Mouse (Mus musculus): ENCODE data around the gene Zfp444. TPM values are rescaled to one million over a fixed set of nuclear protein-coding genes. Genes with fewer than 3 reads are reported as not detected.

Zfp444 gene
- polyA plus RNA-seq, 1 experiment: 29.2 TPM

DNA sequence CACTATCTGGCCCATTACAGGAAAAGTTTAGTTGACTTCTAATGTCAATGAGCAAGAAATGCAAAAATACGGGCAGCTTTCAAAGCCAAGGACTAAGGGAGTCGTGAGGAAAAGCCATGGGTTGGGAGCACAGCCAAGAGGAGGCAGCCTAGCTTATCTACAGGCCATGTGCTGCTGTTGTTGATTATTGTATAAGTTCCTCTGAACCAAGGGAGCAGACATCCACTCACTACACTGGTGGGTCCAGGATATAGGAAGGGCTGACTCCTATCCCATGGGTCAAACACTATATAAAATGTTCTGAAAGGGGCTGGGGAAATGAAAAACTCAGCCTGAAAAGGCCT is 25.1 kb upstream of the Zfp444 start:
- no peak for TF ChIP-seq POLR2AphosphoS2 (IDR thresholded peaks at IDR 0.05; ENCODE audit: insufficient read length, low read depth)
- no peak for TF ChIP-seq E2F4 (IDR thresholded peaks at IDR 0.05; ENCODE audit: insufficient read depth)
- no peak for TF ChIP-seq MYOD1 (IDR thresholded peaks at IDR 0.05; ENCODE audit: control insufficient read depth in 1 of 3, insufficient read length in 2 of 3, low read depth in 2 of 3)
- no peak for TF ChIP-seq TCF3 (IDR thresholded peaks at IDR 0.05; ENCODE audit: insufficient read length, low read depth)
- TF ChIP-seq USF1 (IDR thresholded peaks at IDR 0.05; ENCODE audit: low read depth): no peak
- TF ChIP-seq TCF12 (IDR thresholded peaks at IDR 0.05; ENCODE audit: insufficient read depth, poor library complexity, severe bottlenecking): no peak
- TF ChIP-seq POLR2A (IDR thresholded peaks at IDR 0.05; ENCODE audit: insufficient read length, low read depth): no peak
- no peak for TF ChIP-seq REST (IDR thresholded peaks at IDR 0.05; ENCODE audit: insufficient read depth, insufficient read length)
- no peak for TF ChIP-seq MAX (IDR thresholded peaks at IDR 0.05; ENCODE audit: low read depth)
- TF ChIP-seq MYOG (IDR thresholded peaks at IDR 0.05; ENCODE audit: control insufficient read depth in 1 of 3, insufficient read depth in 1 of 3, insufficient read length in 2 of 3, low read depth in 2 of 3): no peak
- no peak for TF ChIP-seq SRF (IDR thresholded peaks at IDR 0.05; ENCODE audit: control insufficient read depth, insufficient read length, low read depth)
- peaks cover 3% of the 10 kb centered on the region for H3K36me3 ChIP-seq (ENCODE audit: control insufficient read depth, insufficient read depth)
- no peak overlapping the region for H3ac ChIP-seq (ENCODE audit: control insufficient read depth, insufficient read length)
- H3K27me3 ChIP-seq (ENCODE audit: control insufficient read depth, insufficient read depth, insufficient read length): no peaks in the 10 kb centered on the region
- H3K4me3 ChIP-seq: no peak overlapping the region
- no peak overlapping the region for H3K4me2 ChIP-seq (ENCODE audit: low read depth)
- H3K79me2 ChIP-seq (ENCODE audit: control insufficient read depth, insufficient read depth): peaks cover 88% of the 10 kb centered on the region

GRCm38 (mm10) chr7:6147688-6148087 is 24.3 kb upstream of the Zfp444 start:
- Histone ChIP-seq H3K27me3 (ENCODE audit: control insufficient read depth, insufficient read depth, insufficient read length) (no peaks in the 10 kb centered on the region), H3K79me2 (ENCODE audit: control insufficient read depth, insufficient read depth) (peaks cover 96% of the 10 kb centered on the region), H3K4me3 (no peak overlapping the region), H3K36me3 (ENCODE audit: control insufficient read depth, insufficient read depth) (peaks cover 3% of the 10 kb centered on the region), H3ac (ENCODE audit: control insufficient read depth, insufficient read length) (no peak overlapping the region), H3K4me2 (ENCODE audit: low read depth) (no peak overlapping the region)
- TF ChIP-seq POLR2AphosphoS2 (IDR thresholded peaks at IDR 0.05; ENCODE audit: insufficient read length, low read depth) (no peak), USF1 (IDR thresholded peaks at IDR 0.05; ENCODE audit: low read depth) (no peak), TCF3 (IDR thresholded peaks at IDR 0.05; ENCODE audit: insufficient read length, low read depth) (no peak)

GRCm38 (mm10) chr7:6151266-6151665 is 20.8 kb upstream of the Zfp444 start:
- no peak overlapping the region for H3K4me3 ChIP-seq
- TF ChIP-seq TCF3 (IDR thresholded peaks at IDR 0.05; ENCODE audit: insufficient read length, low read depth) (no peak), MAX (IDR thresholded peaks at IDR 0.05; ENCODE audit: low read depth) (no peak), USF1 (IDR thresholded peaks at IDR 0.05; ENCODE audit: low read depth) (no peak), CEBPB (IDR thresholded peaks at IDR 0.05; ENCODE audit: insufficient read depth, poor library complexity, severe bottlenecking) (no peak), MYOG (IDR thresholded peaks at IDR 0.05; ENCODE audit: control insufficient read depth in 1 of 3, insufficient read depth in 1 of 3, insufficient read length in 2 of 3, low read depth in 2 of 3) (no peak), E2F4 (IDR thresholded peaks at IDR 0.05; ENCODE audit: insufficient read depth) (no peak), SRF (IDR thresholded peaks at IDR 0.05; ENCODE audit: control insufficient read depth, insufficient read length, low read depth) (no peak), MYOD1 (IDR thresholded peaks at IDR 0.05; ENCODE audit: control insufficient read depth in 1 of 3, insufficient read length in 2 of 3, low read depth in 2 of 3) (no peak), REST (IDR thresholded peaks at IDR 0.05; ENCODE audit: insufficient read depth, insufficient read length) (no peak), TCF12 (IDR thresholded peaks at IDR 0.05; ENCODE audit: insufficient read depth, poor library complexity, severe bottlenecking) (no peak), POLR2A (IDR thresholded peaks at IDR 0.05; ENCODE audit: insufficient read length, low read depth) (no peak), POLR2AphosphoS2 (IDR thresholded peaks at IDR 0.05; ENCODE audit: insufficient read length, low read depth) (no peak)
- no peak overlapping the region for H3K4me2 ChIP-seq (ENCODE audit: low read depth)
- H3K79me2 ChIP-seq (ENCODE audit: control insufficient read depth, insufficient read depth): peaks cover 90% of the 10 kb centered on the region
- H3K36me3 ChIP-seq (ENCODE audit: control insufficient read depth, insufficient read depth): no peaks in the 10 kb centered on the region
- no peak overlapping the region for H3ac ChIP-seq (ENCODE audit: control insufficient read depth, insufficient read length)
- no peaks in the 10 kb centered on the region for H3K27me3 ChIP-seq (ENCODE audit: control insufficient read depth, insufficient read depth, insufficient read length)

- H3K36me3 ChIP-seq (ENCODE audit: control insufficient read depth, insufficient read depth): no peaks in the 10 kb centered on the region
- H3K79me2 ChIP-seq (ENCODE audit: control insufficient read depth, insufficient read depth): peaks cover 83% of the 10 kb centered on the region
- H3ac ChIP-seq (ENCODE audit: control insufficient read depth, insufficient read length): no peak overlapping the region
- H3K4me3 ChIP-seq: no peak overlapping the region
- no peaks in the 10 kb centered on the region for H3K27me3 ChIP-seq (ENCODE audit: control insufficient read depth, insufficient read depth, insufficient read length)
- TF ChIP-seq TCF12 (IDR thresholded peaks at IDR 0.05; ENCODE audit: insufficient read depth, poor library complexity, severe bottlenecking): no peak
- TF ChIP-seq MYOD1 (IDR thresholded peaks at IDR 0.05; ENCODE audit: control insufficient read depth in 1 of 3, insufficient read length in 2 of 3, low read depth in 2 of 3): peak; percentile 23 to 69 (median 53)
- peak in 2 of 3 experiments; percentile 72 to 87 for TF ChIP-seq MYOG (IDR thresholded peaks at IDR 0.05; ENCODE audit: control insufficient read depth in 1 of 3, insufficient read depth in 1 of 3, insufficient read length in 2 of 3, low read depth in 2 of 3)
- H3K4me2 ChIP-seq (ENCODE audit: low read depth): peak overlapping the region; percentile 48
Observed at GRCm38 (mm10) chr7:6152036-6152435, 20.0 kb upstream of the Zfp444 start.

DNA sequence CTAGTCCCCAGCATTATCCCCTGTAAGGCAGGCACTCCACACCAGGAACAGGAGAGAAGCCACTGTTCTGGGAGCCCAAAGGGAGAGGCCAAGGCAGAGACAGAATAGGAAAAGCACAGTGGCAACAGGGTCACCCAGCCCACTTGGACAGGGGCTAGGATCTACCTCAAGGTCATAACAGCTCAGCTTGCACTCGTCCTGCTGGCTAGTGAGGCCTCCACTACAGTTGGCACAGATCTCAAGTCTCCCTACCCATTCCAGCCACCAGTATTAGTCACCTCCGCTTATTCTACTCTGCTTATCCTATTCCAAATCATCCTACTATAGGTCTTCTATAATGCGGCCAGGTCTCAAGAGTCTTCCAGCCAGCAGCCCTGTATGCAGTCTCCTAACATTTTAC is 18.9 kb upstream of the Zfp444 start:
- peaks cover 72% of the 10 kb centered on the region for H3K79me2 ChIP-seq (ENCODE audit: control insufficient read depth, insufficient read depth)
- no peak overlapping the region for H3K4me3 ChIP-seq
- H3K27me3 ChIP-seq (ENCODE audit: control insufficient read depth, insufficient read depth, insufficient read length): no peaks in the 10 kb centered on the region
- H3K36me3 ChIP-seq (ENCODE audit: control insufficient read depth, insufficient read depth): no peaks in the 10 kb centered on the region
- no peak for TF ChIP-seq REST (IDR thresholded peaks at IDR 0.05; ENCODE audit: insufficient read depth, insufficient read length)
- no peak for TF ChIP-seq MYOG (IDR thresholded peaks at IDR 0.05; ENCODE audit: control insufficient read depth in 1 of 3, insufficient read depth in 1 of 3, insufficient read length in 2 of 3, low read depth in 2 of 3)
- no peak for TF ChIP-seq TCF3 (IDR thresholded peaks at IDR 0.05; ENCODE audit: insufficient read length, low read depth)
- TF ChIP-seq MYOD1 (IDR thresholded peaks at IDR 0.05; ENCODE audit: control insufficient read depth in 1 of 3, insufficient read length in 2 of 3, low read depth in 2 of 3): no peak
- no peak for TF ChIP-seq SRF (IDR thresholded peaks at IDR 0.05; ENCODE audit: control insufficient read depth, insufficient read length, low read depth)
- no peak for TF ChIP-seq POLR2A (IDR thresholded peaks at IDR 0.05; ENCODE audit: insufficient read length, low read depth)
- no peak for TF ChIP-seq POLR2AphosphoS2 (IDR thresholded peaks at IDR 0.05; ENCODE audit: insufficient read length, low read depth)
- no peak for TF ChIP-seq TCF12 (IDR thresholded peaks at IDR 0.05; ENCODE audit: insufficient read depth, poor library complexity, severe bottlenecking)
- no peak for TF ChIP-seq MAX (IDR thresholded peaks at IDR 0.05; ENCODE audit: low read depth)
- no peak for TF ChIP-seq USF1 (IDR thresholded peaks at IDR 0.05; ENCODE audit: low read depth)
- no peak for TF ChIP-seq CEBPB (IDR thresholded peaks at IDR 0.05; ENCODE audit: insufficient read depth, poor library complexity, severe bottlenecking)
- TF ChIP-seq E2F4 (IDR thresholded peaks at IDR 0.05; ENCODE audit: insufficient read depth): no peak
- H3ac ChIP-seq (ENCODE audit: control insufficient read depth, insufficient read length): no peak overlapping the region
- peak overlapping the region; percentile 88 for H3K4me2 ChIP-seq (ENCODE audit: low read depth)
